Mouse (Mus musculus) liver, embryonic 11.5 days (tissue): ENCODE measurements around the gene Eef1a2. TPM values are rescaled to one million over a fixed set of nuclear protein-coding genes. Genes with fewer than 3 reads are reported as not detected.

Experiments
- ATAC-seq: fragments of 200-750 bp; cut with Nextera tagmentation; replicated peaks from 2 replicates; pipeline ENCODE4 v1.8.0; 2017; ENCODE audit warnings: moderate number of reproducible peaks, mild to moderate bottlenecking, moderate TSS enrichment, moderate library complexity; ENCODE audit not compliant: low FRiP score
- DNase-seq: peaks from one replicate; pipeline ENCODE4 v3.0.0-alpha.2; 2017; ENCODE audit warnings: low spot score
- H3K27ac ChIP-seq: fragments of 300-500 bp; sonication (generic); 2 replicates; pipeline ENCODE4 v1.5.1; 2014; ENCODE audit warnings: mild to moderate bottlenecking, low read depth, low read length, control low read depth
- H3K27me3 ChIP-seq: fragments of 300-500 bp; sonication (generic); replicated peaks from 2 replicates; pipeline ENCODE4 v1.6.1; 2014; ENCODE audit warnings: low read length, mixed read lengths; ENCODE audit not compliant: control insufficient read depth, insufficient read depth
- H3K36me3 ChIP-seq: fragments of 300-500 bp; sonication (generic); 2 replicates; pipeline ENCODE4 v1.6.1; 2014; ENCODE audit warnings: mild to moderate bottlenecking, low read length, moderate library complexity, mixed read lengths; ENCODE audit not compliant: control insufficient read depth, insufficient read depth
- H3K4me1 ChIP-seq: fragments of 300-500 bp; sonication (generic); replicated peaks from 2 replicates; pipeline ENCODE4 v1.6.1; 2014; ENCODE audit warnings: low read length, mixed read lengths; ENCODE audit not compliant: control insufficient read depth, insufficient read depth
- H3K4me2 ChIP-seq: fragments of 300-500 bp; sonication (generic); 2 replicates; pipeline ENCODE4 v1.6.1; 2014; ENCODE audit warnings: mild to moderate bottlenecking, control low read depth, moderate library complexity
- H3K4me3 ChIP-seq: fragments of 300-500 bp; sonication (generic); 2 replicates; pipeline ENCODE4 v1.5.1; 2014; ENCODE audit warnings: low read depth, low read length, control low read depth
- H3K9ac ChIP-seq: fragments of 300-500 bp; sonication (generic); 2 replicates; pipeline ENCODE4 v1.6.1; 2014; ENCODE audit warnings: low read depth, low read length, control low read depth
- H3K9me3 ChIP-seq: fragments of 300-500 bp; sonication (generic); 2 replicates; pipeline ENCODE4 v1.6.1; 2016; ENCODE audit warnings: low read length, inconsistent platforms, mixed read lengths; ENCODE audit not compliant: control insufficient read depth
- WGBS: fragments of 180-500 bp; shearing (Covaris S2); extraction: QIAGEN DNeasy Blood & Tissue Kit; methylation state at CpG from one replicate; pipeline ENCODE4 v1.1.7; 2014; 5-methylcytosine and 5-hydroxymethylcytosine counted together
- polyA plus RNA-seq: library from polyadenylated mRNA; unstranded; fragments of >200 nt; fragmentation: Nextera tagmentation; extraction: Ambion mirVana; gene quantifications from 2 replicates; pipeline ENCODE4 v1.2.1, GENCODE M21; 2014

Eef1a2 gene
- polyA plus RNA-seq, 1 experiment from 2014 or later = not detected

DNA sequence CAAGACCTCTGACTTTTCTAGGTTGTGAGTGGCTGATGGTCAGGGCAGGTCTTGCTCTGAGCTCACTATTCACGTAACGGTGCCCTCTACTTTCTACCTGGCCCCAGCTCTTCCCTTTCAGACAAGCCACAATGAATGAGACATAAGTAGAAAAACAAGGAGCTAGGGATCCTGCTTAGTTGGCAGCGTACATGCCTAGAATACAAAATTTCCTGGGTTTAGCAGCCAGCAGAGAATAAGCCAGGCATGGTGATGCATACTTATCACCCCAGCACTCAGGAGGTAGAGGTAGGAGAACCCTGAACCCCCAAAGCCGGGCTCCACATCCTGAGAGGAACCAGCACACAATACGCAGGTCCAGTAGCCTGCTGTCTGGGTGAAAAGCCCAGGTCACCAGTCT lies 40.4 kb downstream of the Eef1a2 start:
- Histone ChIP-seq H3K27ac (no peak overlapping the region), H3K27me3 (no peaks in the 10 kb centered on the region), H3K4me3 (no peak overlapping the region), H3K4me1 (no peaks in the 10 kb centered on the region), H3K36me3 (no peaks in the 10 kb centered on the region), H3K9ac (no peak overlapping the region), H3K4me2 (no peak overlapping the region), H3K9me3 (no peaks in the 10 kb centered on the region)
- ATAC-seq (no peak), DNase-seq (no peak)
- 77% methylated on average over 5 of the region's 5 CpGs for WGBS

DNA sequence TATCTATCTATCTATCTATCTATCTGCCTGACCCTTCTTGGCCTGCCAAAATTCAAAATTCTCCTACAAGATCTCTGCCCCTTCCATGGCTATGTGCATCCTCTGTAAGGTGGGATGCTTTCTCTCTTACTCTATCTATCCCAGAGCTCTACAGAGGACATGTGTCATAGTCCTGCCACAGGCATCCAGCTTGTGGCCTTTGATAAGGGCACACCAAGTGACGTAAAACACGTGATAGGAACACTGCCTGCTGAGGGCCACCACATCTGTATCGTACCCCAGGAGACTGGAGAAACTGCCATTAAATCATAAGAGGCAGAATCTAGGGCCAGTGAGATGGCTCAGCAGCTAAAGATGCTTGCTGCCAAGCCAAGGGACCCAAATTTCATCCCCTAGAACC lies 41.4 kb downstream of the Eef1a2 start:
- Histone ChIP-seq H3K4me2 (no peak overlapping the region), H3K4me1 (no peaks in the 10 kb centered on the region), H3K27me3 (no peaks in the 10 kb centered on the region), H3K36me3 (no peaks in the 10 kb centered on the region), H3K4me3 (no peak overlapping the region), H3K9ac (no peak overlapping the region), H3K27ac (no peak overlapping the region), H3K9me3 (no peaks in the 10 kb centered on the region)
- 0 out of 2 replicates have a peak, but pooled peaks have one; percentile 29 for ATAC-seq
- WGBS = 53% methylated on average over 3 of the region's 3 CpGs
- DNase-seq = no peak

DNA sequence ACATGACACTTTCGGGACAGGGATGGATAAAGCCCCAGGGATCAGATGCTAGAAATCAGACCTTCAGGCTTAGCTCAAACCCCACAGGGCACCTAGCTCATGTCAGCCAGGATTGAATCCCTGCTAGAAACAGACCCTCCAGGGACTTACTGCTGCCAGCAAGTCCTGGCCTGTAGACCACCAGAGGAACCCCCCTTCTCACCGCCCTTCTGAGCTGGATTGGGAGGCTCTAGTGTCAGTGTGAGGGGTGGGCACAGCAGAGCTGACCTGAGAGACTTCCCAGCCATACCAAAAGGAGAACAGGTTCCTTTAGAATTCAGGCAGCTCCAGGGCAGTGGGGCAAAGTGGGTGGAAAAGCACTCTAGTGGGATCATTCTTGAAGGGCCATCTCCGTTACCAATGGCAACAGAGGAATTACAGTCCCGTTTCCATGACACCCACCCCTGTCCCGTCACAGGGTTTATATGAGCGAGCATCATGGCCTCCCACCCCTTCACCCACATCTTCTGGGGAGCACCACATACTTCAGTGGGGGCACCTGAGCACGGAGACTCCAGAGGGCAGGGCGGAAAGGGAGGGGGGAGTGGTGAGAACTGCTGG lies 43.0 kb downstream of the Eef1a2 start:
- H3K9me3 ChIP-seq = no peaks in the 10 kb centered on the region
- no peak overlapping the region for H3K4me2 ChIP-seq
- H3K36me3 ChIP-seq = no peaks in the 10 kb centered on the region
- no peaks in the 10 kb centered on the region for H3K27me3 ChIP-seq
- DNase-seq (no peak), ATAC-seq (no peak)
- H3K9ac ChIP-seq = no peak overlapping the region
- H3K4me3 ChIP-seq = no peak overlapping the region
- WGBS = 79% methylated on average over 8 of the region's 8 CpGs
- H3K4me1 ChIP-seq = no peaks in the 10 kb centered on the region
- no peak overlapping the region for H3K27ac ChIP-seq

GRCm38 (mm10) chr2:181111665-181112064 lies 45.1 kb downstream of the Eef1a2 start:
- Histone ChIP-seq H3K4me2 (no peak overlapping the region), H3K9ac (no peak overlapping the region), H3K27me3 (no peaks in the 10 kb centered on the region), H3K9me3 (no peaks in the 10 kb centered on the region), H3K36me3 (no peaks in the 10 kb centered on the region), H3K4me1 (no peaks in the 10 kb centered on the region), H3K4me3 (no peak overlapping the region), H3K27ac (no peak overlapping the region)
- ATAC-seq (no peak), DNase-seq (no peak)
- WGBS = 85% methylated on average over 1 of the region's 1 CpGs

- no peak overlapping the region for H3K27ac ChIP-seq
- ATAC-seq (no peak), DNase-seq (no peak)
- no peak overlapping the region for H3K4me2 ChIP-seq
- no peaks in the 10 kb centered on the region for H3K36me3 ChIP-seq
- H3K9me3 ChIP-seq = no peaks in the 10 kb centered on the region
- no peak overlapping the region for H3K9ac ChIP-seq
- H3K4me1 ChIP-seq = no peaks in the 10 kb centered on the region
- H3K4me3 ChIP-seq = no peak overlapping the region
- WGBS = 62% methylated on average over 2 of the region's 2 CpGs
- no peaks in the 10 kb centered on the region for H3K27me3 ChIP-seq
Observed at GRCm38 (mm10) chr2:181104111-181104510, 52.7 kb downstream of the Eef1a2 start.

DNA sequence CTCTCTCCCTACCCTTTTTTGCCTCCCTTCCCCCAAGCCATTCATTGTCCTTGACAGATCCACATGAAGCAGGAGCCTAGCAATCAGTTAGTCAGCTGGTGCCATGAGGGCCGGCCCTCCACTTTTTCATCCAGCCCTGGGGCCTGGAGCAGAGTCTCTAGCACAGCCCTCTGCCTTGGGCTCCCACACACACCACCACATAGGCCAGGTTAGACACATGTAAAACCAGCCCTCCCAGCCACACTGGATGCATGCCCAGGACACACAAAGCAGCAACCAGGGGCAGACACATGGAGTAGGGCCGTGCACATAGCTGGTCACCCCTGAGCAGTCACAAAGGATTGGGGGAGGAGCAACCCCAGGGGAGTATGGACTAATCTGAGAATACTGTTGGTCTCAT lies 54.7 kb downstream of the Eef1a2 start:
- H3K27me3 ChIP-seq = no peaks in the 10 kb centered on the region; the same call in 1 of the 2 replicates
- H3K9ac ChIP-seq = no peak overlapping the region
- no peak overlapping the region for H3K27ac ChIP-seq
- H3K36me3 ChIP-seq = no peaks in the 10 kb centered on the region
- no peaks in the 10 kb centered on the region for H3K9me3 ChIP-seq
- ATAC-seq = no peak
- H3K4me1 ChIP-seq = no peaks in the 10 kb centered on the region
- H3K4me3 ChIP-seq = no peak overlapping the region
- WGBS = 56% methylated on average over 2 of the region's 2 CpGs
- DNase-seq = no peak
- H3K4me2 ChIP-seq = no peak overlapping the region

- WGBS = 69% methylated on average over 1 of the region's 1 CpGs
- H3K9me3 ChIP-seq = no peaks in the 10 kb centered on the region
- no peak overlapping the region for H3K4me3 ChIP-seq
- H3K27me3 ChIP-seq = no peaks in the 10 kb centered on the region; the same call in 1 of the 2 replicates
- no peaks in the 10 kb centered on the region for H3K4me1 ChIP-seq
- no peaks in the 10 kb centered on the region for H3K36me3 ChIP-seq
- ATAC-seq = no peak
- H3K4me2 ChIP-seq = no peak overlapping the region
- H3K27ac ChIP-seq = no peak overlapping the region
- DNase-seq = no peak
- H3K9ac ChIP-seq = no peak overlapping the region
Observed at GRCm38 (mm10) chr2:181101626-181102025, 55.2 kb downstream of the Eef1a2 start.

GRCm38 (mm10) chr2:181100087-181100486 lies 56.7 kb downstream of the Eef1a2 start:
- 76% methylated on average over 2 of the region's 2 CpGs for WGBS

More at GRCm38 (mm10) chr2:181100087-181100486, 56.7 kb downstream of the Eef1a2 start:
- Histone ChIP-seq H3K4me1 (no peaks in the 10 kb centered on the region), H3K27me3 (peaks cover 3% of the 10 kb centered on the region; the same call in 1 of the 2 replicates), H3K4me2 (no peak overlapping the region), H3K4me3 (no peak overlapping the region), H3K9ac (no peak overlapping the region), H3K36me3 (no peaks in the 10 kb centered on the region), H3K27ac (no peak overlapping the region), H3K9me3 (no peaks in the 10 kb centered on the region)
- no peak for DNase-seq
- ATAC-seq = no peak
